Mouse (Mus musculus) thymus, adult 18-20 months (tissue): ENCODE data around the gene Pakap.
"Not testable (repeated sequence)": the region's sequence is repeated elsewhere in the genome, so short reads cannot be mapped to it uniquely, and the experiment has no call there.

ENCODE experiments used
- DNase-seq, 2 experiments: peaks; one replicate each; pipeline ENCODE4 v3.0.0; 2022; ENCODE audit warnings: mixed read lengths in 2 of 2

Gene Pakap

DNA sequence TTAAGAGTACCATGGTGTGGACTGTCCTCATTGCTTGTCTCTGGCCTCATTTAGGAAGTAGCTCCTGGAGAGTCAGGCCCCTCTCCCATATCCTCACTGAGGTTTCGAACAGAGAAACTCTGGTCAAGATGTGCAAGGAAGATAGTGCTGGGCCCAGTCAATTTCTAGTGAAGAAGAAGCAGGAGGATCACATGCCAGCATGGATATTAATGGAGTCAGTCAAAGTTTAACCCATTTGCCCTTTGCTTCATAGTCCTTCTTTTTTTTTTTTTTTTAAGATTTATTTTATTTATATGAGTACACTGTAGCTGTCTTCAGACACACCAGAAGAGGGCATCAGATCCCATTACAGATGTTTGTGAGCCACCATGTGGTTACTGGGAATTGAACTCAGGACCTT, 321.0 kb downstream of the Pakap start:
- not testable (repeated sequence) for DNase-seq

DNA sequence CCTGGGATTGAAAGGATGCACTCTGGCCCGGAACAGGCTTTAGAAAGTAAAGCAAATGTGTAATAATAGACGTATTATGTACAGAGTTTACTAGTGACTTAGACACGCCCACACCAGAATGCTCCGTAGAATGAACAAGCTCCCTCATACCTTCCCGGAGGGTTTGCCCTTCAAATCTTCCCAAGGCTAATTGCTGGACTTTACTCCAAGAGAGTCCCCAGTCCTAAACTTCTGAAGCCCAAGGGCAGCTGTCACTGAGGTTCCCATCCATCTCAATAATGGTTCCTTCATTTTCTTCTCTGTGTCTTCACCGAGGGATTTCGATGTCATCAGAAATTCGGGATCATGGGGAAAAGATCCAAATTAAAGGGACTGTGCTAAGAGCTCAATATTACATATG, 321.8 kb downstream of the Pakap start:
- no peak for DNase-seq

DNA sequence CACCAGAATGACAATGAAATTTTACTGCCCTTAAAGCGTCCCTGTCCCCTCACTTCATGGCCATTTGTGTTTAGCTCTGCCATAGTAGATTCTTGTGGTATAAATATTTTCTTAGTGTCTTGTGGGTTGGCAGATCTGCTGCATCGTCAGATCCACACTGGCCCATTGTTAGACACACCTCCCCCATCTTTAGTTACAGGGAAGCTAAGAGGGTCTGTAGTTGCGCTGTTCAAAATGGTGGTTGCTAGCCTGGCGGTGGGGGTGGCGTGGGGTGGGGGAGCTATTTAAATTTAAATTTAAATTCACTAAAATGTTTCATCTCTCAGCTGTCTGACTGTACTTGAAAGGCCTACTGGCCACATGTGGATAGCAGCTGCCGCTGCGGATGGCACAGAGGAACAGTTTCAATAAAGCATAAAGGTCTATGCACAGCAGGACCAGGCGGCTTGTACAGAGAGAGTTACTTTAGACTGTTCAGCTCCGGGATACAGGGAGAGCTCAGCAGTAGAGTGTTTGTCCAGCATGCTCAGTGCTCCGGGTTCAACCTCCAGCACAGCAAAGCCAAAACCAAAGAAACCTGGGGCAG, 324.1 kb downstream of the Pakap start:
- DNase-seq, result no peak

DNA sequence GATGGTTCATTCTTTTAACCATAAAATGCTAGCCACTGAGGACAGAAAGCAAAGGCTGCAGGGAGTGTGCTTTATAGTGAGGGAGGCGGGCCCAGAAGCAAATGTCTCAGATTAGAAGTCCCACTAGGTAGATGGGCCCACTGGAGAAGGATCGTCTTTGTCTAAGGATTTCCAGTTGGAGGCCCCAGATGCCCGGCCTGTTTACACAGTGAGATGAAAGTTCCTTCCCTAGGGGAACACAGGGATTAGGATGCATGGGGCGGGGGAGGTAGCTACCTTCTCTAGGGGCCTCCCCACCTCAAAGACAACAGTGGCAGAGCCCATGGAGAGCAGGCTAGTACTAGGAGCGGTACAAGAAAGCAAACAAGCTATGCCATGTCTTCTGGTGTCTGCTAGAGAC, 327.2 kb downstream of the Pakap start:
- DNase-seq, result no peak

DNA sequence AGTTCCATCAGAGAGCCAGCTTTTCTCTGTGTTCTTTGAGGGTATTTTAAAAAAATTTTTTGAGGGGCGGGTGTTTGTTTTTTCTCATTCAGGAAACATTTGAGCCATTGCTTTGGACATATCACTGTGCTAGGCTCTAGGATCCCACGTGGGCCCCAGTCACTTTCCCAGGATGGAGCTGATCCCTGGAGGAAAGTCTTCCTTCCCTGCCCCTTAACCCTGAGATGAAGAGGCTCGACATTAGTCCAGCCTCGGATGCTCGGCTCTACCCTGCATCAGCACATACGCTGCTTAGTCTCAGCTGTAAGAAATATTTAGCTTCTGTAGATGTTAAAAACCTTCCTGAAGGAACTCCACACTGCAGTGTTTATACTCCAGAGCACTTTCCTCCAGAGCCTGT, 327.9 kb downstream of the Pakap start:
- no peak for DNase-seq

DNA sequence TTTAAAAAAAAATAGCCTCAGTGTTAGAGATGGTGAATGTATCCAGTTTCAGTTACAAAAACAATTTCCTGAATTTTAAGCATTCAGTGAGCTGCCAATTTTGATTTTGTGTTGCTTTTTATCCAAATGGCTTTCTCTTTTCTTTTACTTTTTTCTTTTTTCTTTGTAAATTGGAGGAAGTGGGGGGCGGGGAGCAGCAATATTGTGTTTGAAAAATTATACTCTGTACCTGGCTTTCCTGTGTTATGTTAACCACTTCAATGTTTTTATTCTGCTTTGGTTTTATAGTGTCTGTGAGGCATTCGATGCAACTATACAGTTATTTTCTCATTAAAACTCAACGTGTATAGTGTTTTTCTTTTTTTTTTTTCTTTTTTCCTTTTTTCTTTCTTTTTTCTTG, 328.7 kb downstream of the Pakap start:
- no peak for DNase-seq

DNA sequence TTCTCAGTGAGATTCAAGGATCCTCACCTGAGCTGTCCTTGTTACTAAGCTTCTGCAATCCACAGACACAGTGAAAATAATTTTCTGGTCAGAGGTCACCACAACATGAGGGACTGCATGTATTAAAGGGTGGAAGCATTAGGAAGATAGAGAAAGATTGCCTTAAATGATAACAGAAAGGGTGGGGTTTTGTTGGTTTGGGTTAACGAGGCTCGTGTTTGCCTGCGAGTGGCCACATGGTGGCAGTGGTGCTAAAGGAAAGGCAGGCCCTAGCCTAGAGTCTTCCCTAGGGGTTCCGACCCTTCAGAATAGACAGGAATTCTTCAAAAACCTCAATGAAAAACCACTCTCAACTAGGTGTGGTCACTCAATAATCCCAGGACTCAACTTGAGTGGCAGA, 333.2 kb downstream of the Pakap start:
- peak in 1 of 2 experiments; percentile 21 for DNase-seq

DNA sequence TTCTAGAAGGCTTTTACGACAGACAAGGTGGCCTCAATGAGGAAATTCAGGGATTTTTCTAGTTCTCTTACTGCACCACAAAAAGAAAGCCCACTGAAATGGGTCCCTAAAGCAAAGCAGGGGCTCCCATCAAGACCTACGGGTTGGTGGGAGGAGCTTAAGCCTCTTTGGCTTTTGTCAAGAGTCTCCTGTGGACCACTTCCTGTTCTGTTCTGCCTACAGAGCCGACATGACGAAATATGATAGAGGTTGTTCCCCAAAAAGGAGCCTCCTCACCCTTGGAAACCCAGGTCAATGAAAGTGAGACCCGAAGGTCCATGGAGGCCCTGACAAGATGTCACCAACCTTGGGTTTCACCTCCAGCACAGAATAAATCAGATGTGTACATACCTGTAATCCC, 334.6 kb downstream of the Pakap start:
- no peak for DNase-seq

DNA sequence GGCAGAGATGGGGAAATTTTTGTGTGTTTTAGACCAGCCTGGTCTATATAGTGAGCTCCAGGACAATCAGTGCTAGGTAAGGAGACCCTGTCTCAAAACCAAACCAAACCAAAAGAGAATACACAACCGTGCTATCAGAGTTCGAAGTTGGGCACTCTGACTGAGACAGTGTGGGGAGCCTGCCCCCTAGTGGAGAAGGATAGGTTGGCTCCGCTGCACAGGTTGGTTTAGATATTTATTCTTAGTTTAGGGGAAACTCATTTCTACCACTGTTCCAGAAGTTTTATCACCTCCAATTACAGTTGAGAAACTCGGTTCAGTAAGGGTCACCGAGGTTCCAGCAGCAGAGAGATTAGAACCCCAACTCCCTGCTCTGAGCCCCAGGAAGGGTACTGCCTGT, 336.2 kb downstream of the Pakap start:
- DNase-seq, result peak; percentile 25 to 33

DNA sequence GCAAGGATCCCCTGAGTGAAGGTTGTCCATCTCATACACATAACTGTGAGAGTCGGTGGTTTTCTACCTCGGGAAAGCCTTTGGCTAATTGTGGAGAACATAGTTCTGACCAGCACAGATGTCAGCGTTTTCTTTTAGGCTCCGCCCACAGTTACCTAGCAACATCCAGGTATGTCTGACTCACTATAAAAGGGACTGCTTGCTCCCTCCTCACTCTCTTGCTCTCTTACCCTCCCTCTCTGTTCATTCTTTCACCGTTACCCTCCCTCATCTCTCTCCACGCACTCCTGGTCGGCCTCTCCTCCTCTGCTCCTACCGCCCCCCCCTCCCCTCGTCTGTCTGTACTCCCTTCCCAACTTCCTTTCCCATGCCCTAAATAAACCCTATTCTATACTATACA, 336.7 kb downstream of the Pakap start:
- no peak for DNase-seq

DNA sequence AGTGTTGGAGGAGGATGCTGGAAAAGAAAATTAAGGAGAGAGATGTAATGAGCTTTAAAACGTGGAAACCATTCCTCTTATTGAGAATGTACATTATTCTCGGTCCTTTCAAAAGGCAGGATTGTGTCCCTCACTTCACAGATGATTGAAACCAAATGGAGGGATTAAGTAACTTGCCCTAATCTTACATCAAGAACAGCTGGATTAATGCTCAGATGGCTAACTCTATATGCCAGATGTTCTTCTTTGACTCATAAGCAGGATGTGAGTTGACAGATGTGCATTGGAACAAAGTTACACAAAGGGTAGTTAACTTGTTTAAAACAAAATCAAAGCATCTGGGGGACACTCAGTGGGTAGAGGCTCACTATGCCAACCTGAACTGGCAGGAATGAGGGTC, 338.7 kb downstream of the Pakap start:
- DNase-seq, result no peak

DNA sequence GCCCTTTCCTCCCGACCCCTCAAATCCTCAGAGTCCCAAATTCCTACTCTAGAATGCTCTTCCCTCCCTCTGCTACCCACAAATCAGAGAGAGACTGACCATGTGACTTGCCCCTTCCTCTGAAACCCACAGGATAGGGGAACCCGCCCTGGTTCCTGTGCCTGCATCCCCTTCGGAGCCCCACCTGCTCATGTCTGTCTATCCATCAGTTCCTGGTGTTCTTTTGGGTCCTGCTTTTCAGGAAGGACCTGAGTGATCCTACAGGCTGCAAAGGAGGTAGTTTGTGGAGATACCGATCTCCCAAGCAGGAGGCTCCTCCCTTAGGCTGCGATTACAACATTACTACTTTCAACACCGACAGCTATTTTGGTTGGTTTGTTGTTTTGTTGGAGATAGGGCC, 340.9 kb downstream of the Pakap start:
- no peak for DNase-seq

DNA sequence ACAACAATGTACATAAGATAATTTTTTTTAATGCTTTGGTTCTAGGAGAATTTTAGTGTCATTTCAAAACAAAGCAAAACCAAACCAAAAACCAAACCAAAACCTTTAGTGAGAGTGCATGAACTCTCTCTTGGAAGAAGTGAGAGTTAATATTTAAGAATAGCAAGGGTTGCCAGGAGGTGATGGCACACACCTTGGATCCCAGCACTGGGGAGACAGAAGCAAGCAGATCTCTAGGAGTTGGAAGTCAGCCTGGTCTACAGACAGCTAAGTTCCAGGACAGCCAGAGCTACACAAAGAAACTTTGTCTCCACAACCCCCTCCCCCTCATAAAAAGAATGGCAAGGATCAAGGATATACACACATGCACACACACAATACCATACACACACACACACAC, 345.0 kb downstream of the Pakap start:
- no peak for DNase-seq

DNA sequence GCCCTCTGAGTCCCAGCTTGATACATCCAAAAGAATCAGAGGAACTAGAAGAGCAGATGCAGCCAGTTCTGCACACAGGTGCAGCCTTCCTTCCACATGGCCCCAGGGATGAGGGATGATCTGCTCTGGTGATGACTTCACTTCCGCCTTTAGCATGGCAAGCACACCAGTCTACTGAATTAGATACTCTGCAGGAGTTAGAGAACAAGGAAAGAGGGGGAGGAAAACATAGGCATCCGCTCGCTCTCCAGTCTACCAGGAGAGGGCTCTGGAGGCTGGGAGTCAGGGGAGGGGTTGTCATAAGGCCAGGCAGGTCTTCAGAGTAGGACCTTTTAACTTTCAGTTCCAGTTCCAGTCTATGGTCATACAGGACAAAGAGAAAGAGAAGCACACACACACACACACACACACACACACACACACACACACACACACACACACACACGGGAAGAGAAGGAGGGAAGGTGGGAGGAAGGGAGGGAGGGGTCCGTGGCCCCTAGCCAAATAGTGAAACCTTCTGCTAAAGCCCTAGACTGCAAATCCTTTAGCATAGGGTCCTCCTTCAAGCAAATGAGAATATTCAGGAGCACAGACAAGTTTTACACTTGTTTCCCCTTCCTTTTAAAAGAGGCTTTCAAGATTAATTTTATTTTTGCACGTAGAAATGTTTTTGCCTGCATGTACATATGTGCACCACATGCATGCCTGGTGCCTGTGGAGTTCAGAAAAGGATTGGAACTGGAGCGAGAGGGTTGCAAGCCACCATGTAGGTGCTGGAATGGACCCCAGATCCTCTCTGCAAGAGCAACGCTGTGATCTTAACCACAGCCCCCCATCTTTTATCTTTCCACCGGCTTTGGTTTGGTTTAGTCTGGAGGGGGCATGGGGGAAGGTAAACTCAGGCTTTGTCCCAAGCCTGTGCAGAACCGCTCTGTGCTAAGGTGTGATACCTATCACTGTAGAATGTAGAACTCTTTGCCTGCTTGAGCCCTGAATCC, 346.5 kb downstream of the Pakap start:
- no peak for DNase-seq

DNA sequence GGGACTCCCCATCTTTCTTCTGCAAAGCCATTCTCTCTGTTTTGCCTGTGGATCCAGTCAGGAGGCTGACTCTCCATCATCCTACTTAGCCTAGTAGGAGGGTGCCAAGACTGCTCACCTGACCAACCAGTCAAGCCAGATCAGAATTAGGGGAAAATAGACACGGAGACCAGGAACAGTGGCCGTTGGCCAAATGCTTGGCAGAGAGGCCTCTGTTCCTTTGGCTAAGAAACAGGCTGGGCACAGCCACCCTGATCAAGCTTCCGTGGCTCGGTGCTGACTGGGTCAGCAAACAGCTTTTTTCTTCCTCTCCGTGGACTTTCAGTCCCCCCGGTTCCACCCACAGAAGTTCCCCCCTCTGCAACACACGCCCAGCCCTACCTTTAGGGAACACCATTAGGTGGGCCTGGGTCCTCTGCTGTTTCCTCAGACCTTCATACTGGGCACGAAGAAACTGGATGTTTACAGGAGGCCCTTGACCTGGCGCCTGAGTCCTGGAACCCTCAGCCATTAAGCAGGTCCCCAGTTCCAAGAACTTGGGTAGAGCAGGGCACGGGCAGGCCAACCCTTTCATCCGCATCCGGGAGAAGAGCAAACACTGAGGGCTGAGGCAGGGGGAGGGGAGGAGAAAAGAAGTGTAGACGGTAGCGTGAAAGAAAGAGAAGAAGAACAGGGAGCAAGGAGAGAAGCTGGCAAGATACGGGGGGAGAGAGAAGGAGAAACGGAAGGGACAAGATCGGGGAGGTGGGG, 347.4 kb downstream of the Pakap start:
- no peak for DNase-seq

DNA sequence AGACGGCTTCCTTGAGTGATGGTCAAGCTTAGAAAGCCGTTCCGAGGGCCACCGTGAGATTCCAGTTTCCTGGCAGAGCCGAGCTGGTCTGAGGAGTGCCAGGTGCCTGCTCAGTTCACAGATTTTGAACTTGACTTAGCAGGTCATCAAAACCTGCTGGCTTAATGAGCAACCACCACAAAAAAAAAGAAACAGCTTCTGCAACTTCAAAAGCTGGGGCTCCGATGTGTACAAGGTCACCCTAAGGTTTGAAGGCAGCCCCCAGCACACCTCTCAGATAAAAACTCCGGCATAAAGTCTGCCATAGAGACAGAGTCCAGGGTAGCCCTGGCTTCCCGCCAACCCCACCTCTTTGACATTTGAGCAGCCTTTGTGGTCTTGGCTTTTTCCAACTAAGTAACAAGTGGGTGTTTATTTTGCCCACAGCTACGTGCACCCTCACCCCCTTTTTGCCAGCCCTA, 348.3 kb downstream of the Pakap start, which contains the start of gene D630039A03Rik:
D630039A03Rik (minus strand) TSS at position 97 of the 461 bp plus-strand sequence.
- DNase-seq, result peak in 1 of 2 experiments; percentile 23

DNA sequence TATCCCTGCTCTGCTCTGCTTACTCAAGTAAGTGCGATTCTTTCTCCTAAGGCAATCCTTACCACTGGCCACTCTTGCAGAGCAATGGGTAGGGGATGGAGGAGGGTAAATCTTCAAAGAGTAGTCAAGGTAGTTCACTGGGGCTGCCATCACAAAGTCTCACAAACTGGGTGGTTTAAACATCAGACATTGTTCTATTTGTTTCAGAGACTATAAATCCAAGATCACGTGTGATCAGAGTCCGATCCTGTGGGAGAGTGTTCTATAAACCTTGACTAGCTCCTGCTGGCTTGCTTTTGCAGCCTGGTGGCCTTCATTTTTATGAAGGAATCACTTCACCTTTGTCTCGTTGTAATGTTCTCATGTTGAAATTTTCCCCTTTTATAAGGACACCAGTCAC, 348.7 kb downstream of the Pakap start:
- DNase-seq, result no peak

DNA sequence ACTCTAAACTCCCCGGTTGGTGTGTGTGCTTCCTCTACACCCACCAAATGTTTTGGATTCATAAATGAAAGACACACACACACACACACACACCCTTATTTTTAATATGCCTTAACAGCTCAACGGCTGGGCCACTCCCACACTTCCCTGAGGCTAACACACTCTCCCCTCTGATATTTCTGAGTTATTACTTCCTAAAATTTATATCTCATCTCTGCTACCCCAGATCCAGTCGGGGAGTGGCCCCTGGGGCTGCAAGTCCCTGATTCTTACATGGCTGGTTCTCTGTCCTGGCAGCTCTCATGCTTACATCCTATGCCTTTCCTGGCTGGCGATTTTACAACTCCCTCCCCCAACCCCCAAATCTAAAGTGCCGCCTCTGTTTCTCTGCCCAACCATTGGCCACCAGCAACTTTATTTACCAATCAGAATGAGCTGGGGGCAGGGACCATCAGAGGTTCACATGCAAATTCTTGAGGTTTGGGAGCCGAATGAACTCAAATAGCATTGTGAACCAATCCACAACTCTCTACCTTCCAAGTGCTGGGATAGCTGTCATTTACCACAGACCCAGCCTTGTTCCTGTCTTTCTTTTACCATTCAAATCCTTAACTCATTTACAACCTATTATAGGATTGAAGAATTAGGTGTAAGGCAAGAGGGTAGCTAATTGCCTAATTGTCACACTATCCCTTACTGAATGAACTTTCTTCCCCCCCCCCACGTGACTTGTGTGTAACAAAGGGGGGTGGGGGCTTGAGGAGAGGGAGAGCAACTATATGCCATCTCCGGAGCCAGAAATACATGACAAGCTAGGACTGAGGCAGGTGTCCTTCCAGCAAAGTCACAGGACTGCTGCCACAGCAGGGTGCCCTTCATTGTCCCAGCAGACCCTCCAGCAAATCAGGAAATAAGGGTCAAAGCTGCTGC, 351.8 kb downstream of the Pakap start:
- DNase-seq, result no peak

DNA sequence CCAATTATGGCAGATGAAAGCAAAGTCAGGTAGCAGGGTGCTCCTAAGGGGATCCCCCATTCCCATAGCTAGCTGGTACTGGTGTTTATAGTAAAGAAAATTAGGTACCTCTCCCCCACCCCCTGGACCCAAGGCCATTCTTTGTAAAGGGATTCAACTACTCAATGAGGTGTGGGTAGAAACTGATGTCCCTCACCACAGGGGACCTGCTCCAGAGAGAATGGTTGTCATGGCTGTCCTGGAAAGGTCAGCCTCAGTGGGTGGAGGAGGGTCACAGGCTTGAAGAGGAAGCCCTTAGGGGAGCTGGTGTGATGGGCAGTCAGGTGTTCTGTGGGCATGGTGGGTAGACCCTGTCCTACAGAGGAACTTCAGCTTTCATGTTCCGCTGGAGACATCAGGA, 352.5 kb downstream of the Pakap start:
- DNase-seq, result no peak

DNA sequence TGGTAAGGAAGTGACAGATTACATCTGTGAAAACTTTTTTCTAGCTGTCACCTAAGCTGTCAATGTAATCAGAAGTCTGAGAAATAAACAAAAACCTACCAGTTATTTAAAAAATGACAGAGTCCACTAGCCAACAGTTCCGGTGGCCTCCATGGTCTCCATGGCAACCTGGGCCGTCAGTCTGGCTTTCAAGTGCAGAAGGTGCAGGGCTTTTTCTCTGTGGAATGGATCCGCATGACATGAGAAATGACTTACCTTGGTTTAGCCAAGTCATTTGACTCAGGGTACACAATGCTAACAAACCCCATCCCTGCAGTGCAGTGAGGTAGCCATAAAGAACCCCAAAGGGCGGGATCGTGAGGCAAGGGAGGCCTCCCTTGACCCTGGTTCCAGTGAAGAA, 354.2 kb downstream of the Pakap start:
- DNase-seq, result no peak

DNA sequence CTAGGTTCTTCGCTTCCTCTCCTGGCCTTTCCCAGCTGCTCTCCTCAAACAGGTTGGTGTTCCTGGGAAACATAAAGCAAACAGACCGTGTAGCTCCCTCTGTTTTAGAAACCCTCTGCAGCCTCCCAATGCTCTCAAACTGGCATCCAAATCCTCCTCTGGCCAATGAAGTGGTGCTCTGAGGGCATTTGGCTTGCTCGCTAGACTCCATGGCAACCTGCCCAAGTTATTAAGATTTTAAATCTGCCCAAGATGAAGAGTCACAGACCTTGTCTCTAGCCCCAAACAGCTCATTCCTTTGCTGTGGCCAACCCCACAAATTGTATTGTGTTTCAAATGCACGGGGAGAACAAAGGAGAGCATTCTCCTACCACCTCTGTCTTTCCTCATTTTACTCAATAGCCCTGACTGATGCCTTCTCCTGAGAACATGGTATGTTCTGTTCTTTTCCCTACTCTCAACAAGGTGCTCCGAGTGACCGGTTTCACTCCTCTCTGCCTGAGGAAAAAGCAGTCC, 356.6 kb downstream of the Pakap start:
- DNase-seq, result no peak
